Mouse (Mus musculus) liver, adult 2 months (tissue): Measurements from ENCODE around the gene Aebp2.

Source experiments
- CTCF ChIP-seq: fragments of 200-500 bp; IDR thresholded peaks from 2 replicates; pipeline ENCODE4 v1.5.1; 2011; ENCODE audit warnings: low read depth, low read length, control low read depth
- POLR2A ChIP-seq: fragments of 200-500 bp; IDR thresholded peaks from 2 replicates; pipeline ENCODE4 v1.6.1; 2011; ENCODE audit warnings: low read length, control low read depth; ENCODE audit not compliant: insufficient read depth; ENCODE audit errors: extremely low read depth

DNA sequence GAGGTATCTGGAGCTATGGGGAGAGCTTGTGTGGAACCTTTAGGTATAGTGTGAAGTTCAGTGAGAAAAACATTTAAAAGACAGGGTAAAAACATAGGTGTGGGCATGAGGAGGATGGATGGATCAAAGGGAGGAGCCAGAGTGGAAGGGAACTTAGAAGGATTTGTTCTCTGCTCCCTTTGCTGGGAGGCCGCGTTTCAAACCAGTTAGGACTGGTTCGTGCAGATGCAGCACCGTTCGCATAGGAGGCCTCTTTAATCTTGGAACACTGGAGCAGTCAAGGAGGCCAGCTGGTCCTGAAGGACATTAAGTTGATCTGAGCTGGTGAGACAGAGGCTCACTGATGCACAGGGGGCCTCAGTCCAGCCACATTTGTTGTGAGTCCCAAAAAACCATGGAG is 23.1 kb upstream of the Aebp2 start:
- no peak for TF ChIP-seq POLR2A
- TF ChIP-seq CTCF = no peak
